Mouse (Mus musculus) kidney, postnatal 4 days (tissue): ENCODE data around the gene Mrps27.

ENCODE experiments used
- DNase-seq, 2 experiments: peaks; one replicate each; pipeline ENCODE4 v3.0.0; 2021; ENCODE audit warnings: mixed read lengths in 2 of 2

Mrps27 gene

DNA sequence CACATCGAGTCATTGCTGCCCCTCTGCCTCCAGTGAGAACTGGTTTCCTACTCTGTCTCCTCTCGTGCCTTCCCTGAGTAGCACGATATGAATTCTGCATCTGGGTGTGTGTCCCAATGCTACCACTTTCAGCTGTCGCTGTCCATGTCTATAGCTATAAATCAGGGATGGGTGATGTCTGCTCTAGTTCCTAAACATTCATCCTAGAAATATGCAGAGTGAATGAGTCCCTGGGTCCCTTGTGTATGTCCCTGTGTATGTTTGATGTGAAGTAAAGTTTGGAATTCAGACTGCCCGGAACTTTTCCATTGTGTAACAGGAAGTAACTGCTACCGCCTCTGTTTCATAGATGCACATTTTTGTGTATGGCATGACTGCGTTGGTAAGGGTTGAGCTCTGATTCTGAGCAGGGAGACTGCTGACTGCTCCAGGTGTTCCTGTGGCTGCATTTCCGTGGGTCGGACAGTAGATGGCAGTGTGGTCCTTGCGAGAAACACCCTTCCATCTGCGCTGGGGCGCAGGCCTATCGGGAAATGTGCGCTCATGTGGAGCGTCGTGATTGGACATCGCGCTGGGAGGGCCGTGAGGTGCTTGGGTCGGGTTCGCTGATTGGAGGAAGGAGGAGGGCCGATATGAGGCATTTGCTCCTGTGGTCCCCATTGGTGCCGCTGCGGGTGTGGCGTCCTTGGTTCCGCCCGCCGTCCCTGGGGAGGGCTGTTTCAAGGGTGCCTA lies 8.3 kb downstream of the Mrps27 start:
- DNase-seq, result peak; percentile 91 to 96

DNA sequence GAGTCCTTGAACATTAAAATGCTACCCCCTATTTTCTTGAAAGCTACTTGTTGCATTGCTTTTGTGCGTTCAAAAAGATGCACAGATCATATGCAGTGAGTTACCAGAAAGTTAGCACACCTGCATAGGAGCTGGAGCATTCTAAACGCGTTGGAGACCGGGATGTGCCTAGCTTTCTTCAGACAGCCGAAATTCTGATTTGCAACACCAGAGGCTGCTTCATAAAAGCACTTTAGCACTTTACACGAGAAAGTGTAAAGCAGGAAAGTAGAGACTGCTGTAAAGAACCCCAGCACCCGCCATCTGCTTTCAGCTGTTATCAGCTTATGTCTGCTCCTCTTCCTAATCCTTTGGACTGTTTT lies 8.9 kb downstream of the Mrps27 start:
- no peak for DNase-seq

DNA sequence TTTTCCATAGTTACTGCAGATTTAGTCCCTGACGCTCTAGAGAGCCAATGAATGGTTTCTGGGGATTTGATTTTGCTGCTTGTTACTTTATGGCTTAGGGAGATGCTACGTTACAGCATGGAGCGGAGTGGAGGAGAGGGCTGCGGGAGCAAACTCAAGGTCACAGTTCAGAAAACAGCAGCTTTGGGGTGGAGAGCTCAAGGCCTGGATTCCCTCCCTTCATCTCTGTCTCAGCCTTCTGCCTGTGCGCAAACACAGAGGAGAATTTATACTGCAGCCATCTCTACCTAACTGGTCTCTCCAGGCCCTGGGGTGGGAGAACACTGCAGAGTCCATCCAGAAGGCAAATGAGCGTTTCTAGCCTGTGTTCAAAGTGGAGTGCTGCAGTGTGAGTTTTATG lies 10.5 kb downstream of the Mrps27 start:
- DNase-seq, result no peak

DNA sequence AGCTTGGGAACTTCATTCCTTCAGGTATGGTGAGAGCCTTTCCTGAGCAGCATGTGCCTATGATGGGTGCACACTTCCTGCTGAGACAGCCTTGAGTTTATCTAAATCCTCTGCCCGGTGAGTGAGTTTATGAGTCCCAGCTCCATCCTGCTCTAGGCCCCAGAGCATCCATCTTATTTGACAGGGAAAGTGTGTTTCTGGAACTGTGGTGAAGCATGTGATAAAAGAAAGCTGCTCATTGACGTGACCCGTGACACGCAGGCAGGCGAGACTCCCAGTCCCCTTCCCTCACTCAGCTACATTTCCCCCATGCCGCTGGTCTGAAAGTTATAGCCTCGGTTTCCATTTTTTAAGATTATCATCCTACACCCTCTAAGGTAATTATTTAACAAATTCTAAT lies 11.3 kb downstream of the Mrps27 start:
- peak; percentile 25 to 48 for DNase-seq

DNA sequence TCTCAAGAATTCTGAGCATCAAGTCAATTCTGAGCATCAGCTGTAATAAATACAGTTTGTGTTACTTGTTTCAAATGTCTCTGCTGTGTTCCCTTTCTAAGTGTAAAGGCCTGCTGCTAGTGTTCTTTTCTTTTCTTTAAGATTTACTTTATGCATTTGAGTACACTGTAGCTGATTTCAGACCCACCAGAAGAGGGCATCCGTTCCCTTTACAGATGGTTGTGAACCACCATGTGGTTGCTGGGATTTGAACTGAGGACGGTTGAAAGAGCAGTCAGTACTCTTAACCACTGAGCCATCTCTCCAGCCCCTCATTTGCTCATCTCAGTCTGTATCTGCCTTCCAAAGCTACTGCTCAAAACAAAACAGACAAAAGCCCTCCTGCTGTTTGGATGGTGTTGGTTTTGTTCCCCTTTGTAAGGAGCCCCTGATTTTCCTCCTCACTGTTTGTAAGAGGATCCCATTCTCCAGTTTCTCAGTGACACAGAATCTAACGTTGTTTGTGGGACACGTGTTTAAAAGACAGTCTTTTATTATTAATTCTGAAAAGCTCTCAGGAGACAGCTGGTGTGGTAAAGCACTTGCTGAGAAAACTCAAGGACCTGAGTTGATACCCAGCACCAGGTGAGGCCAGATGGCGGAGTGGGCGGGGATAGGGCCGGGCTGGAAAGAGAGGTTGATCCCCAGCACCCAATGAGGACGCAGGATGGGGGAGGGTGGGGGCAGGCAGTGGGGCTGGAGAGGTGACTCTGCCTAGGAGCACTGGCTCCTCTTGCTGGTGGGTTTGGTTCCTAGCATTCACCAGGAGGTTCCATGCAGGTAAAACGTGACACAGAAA lies 12.1 kb downstream of the Mrps27 start:
- DNase-seq, result peak in 1 of 2 experiments; percentile 8

GRCm38 (mm10) chr13:99358921-99359320 lies 14.3 kb downstream of the Mrps27 start:
- no peak for DNase-seq

GRCm38 (mm10) chr13:99363866-99364265 lies 19.3 kb downstream of the Mrps27 start:
- no peak for DNase-seq

DNA sequence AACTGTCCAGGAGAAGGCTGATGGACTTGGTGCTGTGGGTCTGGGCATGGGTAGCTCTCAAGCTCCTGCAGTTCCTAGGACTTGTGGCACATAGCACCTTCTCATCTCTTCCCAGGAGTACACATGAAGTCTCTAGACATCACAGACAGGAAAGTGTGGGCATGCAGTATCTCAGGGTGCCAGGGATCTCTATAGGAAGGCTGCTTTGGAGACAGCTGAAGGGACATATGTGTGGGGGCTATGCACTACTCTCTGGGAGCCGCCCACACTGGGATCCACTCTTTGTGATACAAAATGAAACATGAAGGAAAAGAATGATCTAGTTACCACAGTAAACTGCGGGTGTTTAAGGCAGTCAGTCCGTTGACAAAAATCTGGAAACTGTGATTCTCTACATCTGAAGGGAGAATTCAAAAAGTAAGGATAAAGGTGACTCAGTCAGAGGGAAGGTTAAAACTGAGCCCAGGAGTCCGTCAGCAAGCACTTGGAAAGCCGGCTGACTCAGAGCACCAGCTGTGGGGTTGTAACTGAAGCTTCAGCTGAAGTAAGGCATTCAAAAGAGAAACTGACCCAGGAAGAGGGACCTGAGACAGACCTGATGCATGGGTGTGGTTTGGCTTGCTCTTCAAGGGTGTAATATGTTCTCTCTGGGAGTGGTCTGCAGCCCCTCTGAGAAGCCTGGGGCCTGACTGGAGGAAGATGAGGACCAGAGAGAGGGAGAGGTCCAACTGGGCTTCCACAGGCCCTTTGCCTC lies 22.0 kb downstream of the Mrps27 start:
- no peak for DNase-seq

- no peak for DNase-seq
These were observed 23.1 kb downstream of the Mrps27 start for GRCm38 (mm10) chr13:99367554-99368174.

DNA sequence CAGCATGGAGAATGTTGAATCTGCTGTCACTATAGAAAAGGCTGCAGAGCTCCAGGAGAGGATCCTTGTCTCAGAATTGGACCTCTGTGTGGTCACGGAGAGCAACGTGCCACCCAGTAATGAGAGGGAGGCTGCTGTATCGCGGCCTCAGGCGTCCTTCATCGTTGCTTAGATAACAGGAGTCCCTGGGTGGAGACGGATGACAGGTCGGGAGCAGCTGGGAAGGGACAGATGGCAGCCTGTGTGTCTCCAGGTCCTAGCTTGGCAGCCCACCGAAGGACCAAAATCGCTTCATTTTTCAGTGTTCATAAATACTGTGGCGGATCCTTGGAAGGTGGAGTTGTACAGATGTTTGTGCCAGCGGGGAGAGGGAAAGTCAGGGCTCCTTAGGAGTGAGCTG lies 24.5 kb downstream of the Mrps27 start:
- DNase-seq, result no peak

- no peak for DNase-seq
These were observed 26.7 kb downstream of the Mrps27 start for GRCm38 (mm10) chr13:99371285-99371684.

DNA sequence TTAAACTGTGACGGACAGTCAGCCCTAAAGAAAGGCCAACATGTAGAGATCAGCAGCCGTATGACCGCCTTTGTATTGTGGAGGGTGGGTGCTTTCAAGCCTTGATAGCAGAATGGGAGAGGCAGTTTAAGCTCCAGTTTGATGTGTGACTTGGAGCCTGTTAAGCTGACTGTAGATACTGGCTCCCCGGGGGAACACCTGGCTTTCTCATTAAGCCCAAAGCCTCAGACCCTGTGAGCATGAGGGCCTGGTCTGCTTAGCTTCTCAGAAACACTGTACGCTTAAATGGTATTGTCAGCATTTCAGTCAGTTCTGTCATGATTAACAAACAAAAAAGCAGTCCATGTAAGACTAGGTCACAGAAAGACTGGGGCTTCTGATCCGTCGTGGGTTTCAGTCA lies 29.1 kb downstream of the Mrps27 start:
- DNase-seq, result no peak

DNA sequence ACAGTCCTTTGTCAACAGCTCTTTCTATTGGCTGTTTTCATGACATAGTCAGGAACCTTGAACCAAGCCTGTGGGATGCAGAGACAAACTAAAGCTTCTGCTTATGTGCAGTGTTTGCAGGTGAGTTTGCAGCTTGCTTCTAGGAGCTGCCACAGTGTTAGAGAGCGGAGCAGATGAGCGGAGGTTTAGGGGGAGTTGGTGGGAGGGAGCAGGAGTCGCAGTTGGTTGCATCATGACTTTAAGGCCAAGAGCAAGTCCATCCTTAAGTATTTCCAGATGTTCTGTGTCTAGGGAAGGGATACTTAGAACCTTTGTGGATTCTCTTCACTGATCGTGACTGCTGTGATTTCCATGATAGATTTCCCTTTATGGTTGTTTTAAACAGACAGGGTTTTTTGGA lies 29.6 kb downstream of the Mrps27 start:
- DNase-seq, result no peak

DNA sequence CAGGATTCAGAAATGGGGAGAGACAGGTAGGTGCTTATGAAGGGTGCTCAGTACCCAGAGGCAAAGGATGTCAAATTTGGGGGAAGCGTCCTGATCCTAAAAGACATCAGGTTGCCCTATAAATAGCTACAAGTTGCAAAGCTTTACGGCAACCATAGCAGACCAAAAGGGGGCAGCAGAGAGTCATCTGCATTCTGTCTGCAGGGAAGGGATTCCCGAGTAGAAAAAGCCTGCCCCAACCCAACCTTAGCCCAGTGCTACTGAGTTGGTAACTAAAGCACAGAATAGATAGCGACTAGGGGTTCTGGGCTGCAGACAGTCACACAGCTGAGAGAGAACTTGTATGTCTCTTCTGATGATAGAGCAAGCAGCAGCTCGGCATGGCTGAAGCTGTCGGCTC lies 31.0 kb downstream of the Mrps27 start:
- peak; percentile 88 for DNase-seq

DNA sequence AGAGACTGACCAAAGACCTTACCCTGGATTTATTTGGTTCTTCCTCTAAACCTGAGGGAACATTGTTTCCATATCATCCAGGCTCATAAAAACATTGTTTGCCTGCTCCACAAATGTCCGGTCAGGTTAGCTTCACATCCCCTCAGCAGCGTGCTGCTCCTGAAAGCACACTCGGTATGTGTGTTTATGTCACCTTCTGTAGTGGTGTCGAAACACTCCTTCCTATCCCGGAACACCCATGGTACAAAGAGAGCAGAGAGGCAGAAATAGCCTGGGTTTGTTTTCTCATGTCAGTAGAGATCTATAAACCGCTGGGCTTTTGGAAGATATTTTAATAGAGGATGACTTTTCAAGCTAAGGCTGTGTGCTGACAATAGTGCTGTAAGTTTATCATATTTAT lies 32.5 kb downstream of the Mrps27 start:
- no peak for DNase-seq

GRCm38 (mm10) chr13:99378223-99378622 lies 33.6 kb downstream of the Mrps27 start:
- DNase-seq, result no peak

- DNase-seq, result no peak
These were observed 37.8 kb downstream of the Mrps27 start for GRCm38 (mm10) chr13:99382373-99382772.

DNA sequence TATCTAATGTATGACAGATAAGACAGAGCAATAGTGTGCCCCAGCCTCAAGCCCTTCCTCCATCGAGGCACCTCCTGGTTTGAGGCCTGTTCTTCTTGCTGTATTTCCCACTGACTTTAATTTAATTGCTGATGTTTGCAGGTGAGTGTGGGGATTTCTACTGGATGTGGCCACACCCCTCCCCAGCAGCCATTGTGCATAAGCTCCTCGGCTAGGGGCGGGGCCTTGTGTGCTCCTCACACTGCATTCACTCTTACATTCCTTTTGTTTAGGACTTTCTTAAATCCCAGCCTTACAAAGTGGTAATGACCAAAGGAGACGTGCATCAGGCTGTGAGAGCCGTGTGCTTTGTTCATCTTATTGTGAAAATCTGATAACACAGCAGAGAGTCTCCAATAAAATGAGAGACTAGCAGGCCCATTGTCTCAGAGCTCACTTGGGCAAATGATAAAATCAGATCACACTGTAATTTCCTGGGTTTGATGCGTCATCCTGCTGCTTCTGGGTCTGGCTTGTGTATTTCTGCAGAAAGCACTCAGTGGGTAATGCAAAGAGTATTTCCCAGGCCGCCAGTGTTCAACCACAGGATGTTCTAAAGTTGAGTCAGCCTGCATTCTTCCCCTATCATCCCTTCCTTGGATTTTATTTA lies 40.1 kb downstream of the Mrps27 start:
- no peak for DNase-seq

GRCm38 (mm10) chr13:99385911-99386310 lies 41.3 kb downstream of the Mrps27 start:
- DNase-seq, result no peak

GRCm38 (mm10) chr13:99386341-99386740 lies 41.8 kb downstream of the Mrps27 start:
- DNase-seq, result no peak

GRCm38 (mm10) chr13:99387901-99388811 lies 43.6 kb downstream of the Mrps27 start:
- DNase-seq, result no peak
